Mouse (Mus musculus) bone marrow macrophage, adult 2 months (primary cell): ENCODE results near the gene Prg3.

Source experiments
- CTCF ChIP-seq: IDR thresholded peaks from 2 replicates; pipeline ENCODE4 v1.5.1; 2012; ENCODE audit warnings: low read depth, mild to moderate bottlenecking, low read length, moderate library complexity
- POLR2A ChIP-seq: IDR thresholded peaks from 2 replicates; pipeline ENCODE4 v1.6.1; 2012; ENCODE audit warnings: mild to moderate bottlenecking, low read depth, low read length, borderline replicate concordance

GRCm38 (mm10) chr2:84999486-85000181 lies 11.6 kb downstream of the Prg3 start:
- TF ChIP-seq POLR2A (no peak), CTCF (no peak)
